Mouse (Mus musculus) ovary, postnatal 14 days (tissue): ENCODE results near the gene Olfr1217.
"Not testable (repeated sequence)": the region's sequence is repeated elsewhere in the genome, so short reads cannot be mapped to it uniquely, and the experiment has no call there.

Source experiments
- DNase-seq: peaks from one replicate; pipeline ENCODE4 v3.0.0; 2022; ENCODE audit warnings: low spot score

Olfr1217 gene

DNA sequence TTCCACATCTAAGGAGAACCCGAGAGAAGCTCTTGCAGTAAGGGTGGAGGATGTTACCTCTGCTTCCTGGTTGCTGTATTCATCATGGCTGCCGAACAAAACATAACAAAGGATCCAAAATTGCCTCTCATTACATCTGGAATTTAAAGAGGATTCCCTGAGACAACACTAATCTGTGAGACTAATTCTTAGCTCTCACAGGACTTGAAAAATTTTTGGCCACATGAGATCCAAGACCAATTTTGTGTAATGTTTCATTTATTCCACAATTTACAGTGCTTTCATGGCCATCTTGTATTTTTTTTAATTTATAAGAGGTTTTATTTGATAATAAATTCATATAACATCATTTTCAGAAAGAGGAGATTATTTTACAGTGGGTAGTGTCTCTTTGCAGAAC is at the start of gene Olfr1217:
Gene Olfr1217, minus strand, starts transcription at position 101 of the 400 bp plus-strand sequence.
- DNase-seq: no peak

DNA sequence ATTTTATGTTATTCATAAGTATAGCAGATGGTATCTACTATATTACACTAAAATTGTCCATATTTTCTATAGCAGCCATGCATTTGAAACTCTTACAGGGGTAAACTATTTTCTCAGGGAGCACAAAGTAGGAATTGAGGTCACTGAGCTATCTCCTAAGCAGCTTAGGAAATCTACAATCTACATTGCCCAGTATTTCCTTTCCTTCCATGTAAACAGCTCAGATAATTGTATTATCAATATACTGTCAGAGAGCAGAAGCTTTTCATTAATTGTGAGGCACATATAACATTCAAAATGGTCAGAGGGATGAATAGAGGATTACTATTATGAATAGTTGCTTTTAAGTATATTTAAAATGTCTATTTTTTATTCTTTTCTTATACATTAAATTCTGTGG is 49.6 kb upstream of the Olfr1217 start:
- DNase-seq: no peak

DNA sequence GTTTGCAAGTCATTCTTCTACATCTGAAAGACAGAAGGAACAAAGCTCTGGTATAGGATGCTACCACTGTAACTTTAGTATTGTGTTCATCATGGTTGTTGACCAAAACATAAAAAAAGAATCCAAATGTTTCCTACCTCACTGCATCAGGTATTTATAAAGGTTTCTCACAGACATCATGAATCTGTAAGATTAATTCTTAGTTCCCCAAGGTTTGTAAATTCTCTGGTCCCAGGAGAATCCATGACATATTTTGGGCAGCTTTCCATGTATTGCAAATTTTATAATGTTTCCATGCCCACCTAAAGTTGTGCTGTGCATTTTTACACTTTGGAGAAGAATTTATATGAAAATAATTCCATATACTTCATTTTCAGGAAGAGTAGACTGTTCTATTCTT is 29.2 kb upstream of the Olfr1217 start, which contains the start of gene Olfr1218:
Gene Olfr1218, minus strand, starts transcription at position 101 of the 400 bp plus-strand sequence.
- DNase-seq: no peak

DNA sequence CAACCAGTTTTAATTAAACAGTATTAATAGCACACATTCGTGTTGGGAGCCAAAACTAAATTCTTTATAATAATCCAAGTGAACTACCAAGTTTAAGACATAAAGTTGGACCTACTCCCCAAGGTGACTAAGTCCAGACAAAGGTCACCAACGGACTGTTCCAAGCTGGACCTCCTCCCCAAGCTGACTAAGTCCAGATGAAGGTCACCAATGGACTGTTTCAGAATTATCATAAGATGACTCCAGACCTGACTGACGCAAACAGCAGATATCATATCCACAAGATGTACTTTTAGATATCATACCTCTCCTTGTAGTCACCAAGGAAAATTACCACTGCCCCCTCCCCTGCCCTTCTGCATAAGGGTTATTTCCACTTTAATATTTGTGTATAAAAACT is 10.4 kb downstream of the Olfr1217 start:
- not testable (repeated sequence) for DNase-seq

DNA sequence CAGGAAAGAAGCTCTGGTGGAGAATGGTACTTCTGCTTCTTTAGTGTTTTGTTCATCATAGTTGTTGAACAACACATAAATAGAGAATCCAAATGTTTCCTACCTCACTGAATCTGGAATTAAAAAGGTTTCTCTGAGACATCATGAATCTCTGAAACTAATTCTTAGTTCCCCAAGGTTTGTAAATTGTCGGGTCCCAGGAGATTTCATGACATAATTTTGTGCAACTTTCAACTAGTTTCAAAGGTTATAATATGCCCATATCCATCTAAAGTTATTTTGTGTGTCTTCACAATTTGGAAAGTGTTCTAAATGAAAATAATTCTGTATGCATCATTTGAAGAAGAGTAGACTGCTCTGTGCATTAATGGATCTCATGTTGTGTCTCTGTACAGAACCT is 13.6 kb downstream of the Olfr1217 start, which contains the start of gene Olfr1216:
Gene Olfr1216, minus strand, starts transcription at position 101 of the 400 bp plus-strand sequence.
- DNase-seq: no peak

DNA sequence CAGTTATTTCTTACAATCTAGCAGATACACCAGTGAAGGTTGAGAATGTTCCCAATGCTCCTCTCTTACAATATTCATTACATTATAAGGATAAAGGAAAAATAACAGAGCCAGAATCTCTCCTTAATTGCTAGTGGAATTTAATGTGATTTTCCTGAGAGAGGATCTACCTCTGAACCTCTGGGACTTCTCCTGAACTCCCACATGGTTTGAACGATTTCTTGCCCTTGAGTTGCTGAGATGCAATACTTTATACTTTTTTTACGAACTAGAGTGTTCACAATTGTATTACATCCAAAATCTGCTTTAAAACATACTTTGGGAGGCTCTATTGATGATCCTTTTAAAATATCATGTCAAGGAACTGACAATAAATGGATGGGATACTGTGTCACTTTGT is 25.0 kb downstream of the Olfr1217 start, which contains the start of gene Olfr1215:
Gene Olfr1215, minus strand, starts transcription at position 101 of the 400 bp plus-strand sequence.
- no peak for DNase-seq

DNA sequence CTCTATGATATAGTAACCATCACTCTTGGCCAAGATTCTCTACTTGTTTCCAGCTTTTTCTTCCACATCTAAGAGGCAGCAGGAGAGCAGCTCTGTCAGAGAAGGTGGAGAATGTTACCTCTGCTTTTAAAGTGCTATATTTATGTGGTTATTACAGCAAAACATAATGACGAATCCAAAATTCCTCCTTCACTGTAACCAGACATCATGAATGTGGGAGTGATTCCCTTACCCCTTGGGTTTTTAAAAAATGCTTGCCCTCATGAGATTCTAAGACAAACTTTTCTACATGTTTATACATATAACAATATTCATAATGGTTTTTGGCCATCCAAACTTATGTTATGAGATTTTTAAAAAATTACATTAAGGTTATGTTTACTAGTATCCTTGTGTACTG is 39.3 kb downstream of the Olfr1217 start, which contains the start of gene Olfr1214:
Gene Olfr1214, minus strand, starts transcription at position 101 of the 400 bp plus-strand sequence.
- DNase-seq: no peak

DNA sequence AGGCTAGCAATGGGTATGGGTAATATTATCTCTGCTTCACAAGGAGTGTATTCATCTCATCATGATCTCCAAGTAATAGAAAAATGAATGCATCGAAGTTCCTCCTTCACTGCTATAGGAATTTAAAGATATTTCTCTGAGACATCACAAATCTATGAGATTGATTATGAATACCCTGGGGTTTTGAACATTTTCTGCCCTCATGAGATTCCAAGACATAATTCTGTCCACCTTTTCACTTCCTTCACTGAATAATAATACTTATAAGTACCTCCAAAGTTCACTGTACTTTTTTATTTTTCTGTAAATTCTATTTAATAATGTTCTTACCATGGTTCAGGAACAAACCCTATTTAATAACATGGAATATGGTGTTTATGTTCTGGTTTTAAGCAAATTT is 51.7 kb downstream of the Olfr1217 start, which contains the start of gene Gm13762:
Gene Gm13762, minus strand, starts transcription at position 101 of the 400 bp plus-strand sequence.
- DNase-seq: no peak
